Mouse (Mus musculus): ENCODE measurements around the gene Dner. TPM values are rescaled to one million over a fixed set of nuclear protein-coding genes. Genes with fewer than 3 reads are reported as not detected.

The Dner gene
- polyA plus RNA-seq, 1 experiment from 2014 or later = 0.89 TPM

GRCm38 (mm10) chr1:84697136-84697535 lies 1.1 kb upstream of the Dner start:
- H3K27ac ChIP-seq = no peak overlapping the region
- no peak overlapping the region for H3K4me3 ChIP-seq
- 4% methylated on average over 2 of the region's 2 CpGs for WGBS
- DNase-seq (ENCODE audit: low spot score) = peak; percentile 48
- H3K4me1 ChIP-seq = peaks cover 10% of the 10 kb centered on the region
- no peaks in the 10 kb centered on the region for H3K9me3 ChIP-seq (replicated peaks)
- no peaks in the 10 kb centered on the region for H3K36me3 ChIP-seq
- H3K27me3 ChIP-seq (ENCODE audit: low read depth, poor library complexity, severe bottlenecking) = peaks cover 43% of the 10 kb centered on the region

GRCm38 (mm10) chr1:84694688-84695474 lies 1.1 kb downstream of the Dner start:
- no peaks in the 10 kb centered on the region for H3K36me3 ChIP-seq
- H3K27ac ChIP-seq = no peak overlapping the region
- H3K27me3 ChIP-seq (ENCODE audit: low read depth, poor library complexity, severe bottlenecking) = peaks cover 44% of the 10 kb centered on the region
- H3K4me1 ChIP-seq = peaks cover 10% of the 10 kb centered on the region
- no peaks in the 10 kb centered on the region for H3K9me3 ChIP-seq (replicated peaks)
- peak; percentile 30 for DNase-seq (ENCODE audit: low spot score)
- 16% methylated on average over 26 of the region's 26 CpGs for WGBS
- H3K4me3 ChIP-seq = peak overlapping the region; percentile 60

- peak; percentile 0 for DNase-seq (ENCODE audit: low spot score)
- Histone ChIP-seq H3K27me3 (ENCODE audit: low read depth, poor library complexity, severe bottlenecking) (no peaks in the 10 kb centered on the region), H3K36me3 (no peaks in the 10 kb centered on the region), H3K4me3 (no peak overlapping the region), H3K4me1 (no peaks in the 10 kb centered on the region), H3K27ac (no peak overlapping the region), H3K9me3 (replicated peaks) (no peaks in the 10 kb centered on the region)
- 62% methylated on average over 4 of the region's 4 CpGs for WGBS
These were observed 18.1 kb downstream of the Dner start for GRCm38 (mm10) chr1:84677910-84678309.

- Histone ChIP-seq H3K4me3 (no peak overlapping the region), H3K27me3 (ENCODE audit: low read depth, poor library complexity, severe bottlenecking) (no peaks in the 10 kb centered on the region), H3K27ac (no peak overlapping the region), H3K36me3 (no peaks in the 10 kb centered on the region), H3K9me3 (replicated peaks) (no peaks in the 10 kb centered on the region), H3K4me1 (no peaks in the 10 kb centered on the region)
- DNase-seq (ENCODE audit: low spot score) = no peak
- WGBS = 91% methylated on average over 7 of the region's 7 CpGs
These were observed 27.7 kb downstream of the Dner start for GRCm38 (mm10) chr1:84668100-84668846.

- Histone ChIP-seq H3K4me1 (no peaks in the 10 kb centered on the region), H3K36me3 (no peaks in the 10 kb centered on the region), H3K27ac (no peak overlapping the region), H3K4me3 (no peak overlapping the region), H3K27me3 (ENCODE audit: low read depth, poor library complexity, severe bottlenecking) (no peaks in the 10 kb centered on the region), H3K9me3 (replicated peaks) (no peaks in the 10 kb centered on the region)
- no peak for DNase-seq (ENCODE audit: low spot score)
- 84% methylated on average over 4 of the region's 4 CpGs for WGBS
These were observed 28.4 kb downstream of the Dner start for GRCm38 (mm10) chr1:84667660-84668059.

- Histone ChIP-seq H3K4me3 (no peak overlapping the region), H3K4me1 (no peaks in the 10 kb centered on the region), H3K27me3 (ENCODE audit: low read depth, poor library complexity, severe bottlenecking) (no peaks in the 10 kb centered on the region), H3K9me3 (replicated peaks) (no peaks in the 10 kb centered on the region), H3K36me3 (no peaks in the 10 kb centered on the region), H3K27ac (no peak overlapping the region)
- 78% methylated on average over 4 of the region's 4 CpGs for WGBS
- DNase-seq (ENCODE audit: low spot score) = no peak
These were observed 31.5 kb downstream of the Dner start for GRCm38 (mm10) chr1:84664377-84665118.

- no peaks in the 10 kb centered on the region for H3K9me3 ChIP-seq (replicated peaks)
- H3K4me1 ChIP-seq = no peaks in the 10 kb centered on the region
- 92% methylated on average over 2 of the region's 2 CpGs for WGBS
- H3K4me3 ChIP-seq = no peak overlapping the region
- H3K27me3 ChIP-seq (ENCODE audit: low read depth, poor library complexity, severe bottlenecking) = no peaks in the 10 kb centered on the region
- no peak for DNase-seq (ENCODE audit: low spot score)
- no peak overlapping the region for H3K27ac ChIP-seq
- H3K36me3 ChIP-seq = no peaks in the 10 kb centered on the region
These were observed 49.2 kb downstream of the Dner start for GRCm38 (mm10) chr1:84646781-84647180.

- Histone ChIP-seq H3K36me3 (no peaks in the 10 kb centered on the region), H3K27me3 (ENCODE audit: low read depth, poor library complexity, severe bottlenecking) (no peaks in the 10 kb centered on the region), H3K27ac (no peak overlapping the region), H3K4me3 (no peak overlapping the region), H3K4me1 (no peaks in the 10 kb centered on the region), H3K9me3 (replicated peaks) (no peaks in the 10 kb centered on the region)
- WGBS = 64% methylated on average over 4 of the region's 4 CpGs
- DNase-seq (ENCODE audit: low spot score) = no peak
These were observed 55.6 kb downstream of the Dner start for GRCm38 (mm10) chr1:84640463-84640862.

GRCm38 (mm10) chr1:84636890-84637289 lies 59.1 kb downstream of the Dner start:
- H3K9me3 ChIP-seq (replicated peaks) = no peaks in the 10 kb centered on the region
- no peak overlapping the region for H3K4me3 ChIP-seq
- H3K36me3 ChIP-seq = no peaks in the 10 kb centered on the region
- no peak for DNase-seq (ENCODE audit: low spot score)
- no peaks in the 10 kb centered on the region for H3K27me3 ChIP-seq (ENCODE audit: low read depth, poor library complexity, severe bottlenecking)
- no peaks in the 10 kb centered on the region for H3K4me1 ChIP-seq
- WGBS = 49% methylated on average over 6 of the region's 6 CpGs
- H3K27ac ChIP-seq = no peak overlapping the region

- Histone ChIP-seq H3K4me1 (peaks cover 2% of the 10 kb centered on the region; the same call in 1 of the 2 replicates), H3K36me3 (no peaks in the 10 kb centered on the region), H3K4me3 (no peak overlapping the region), H3K27ac (no peak overlapping the region), H3K27me3 (ENCODE audit: low read depth, poor library complexity, severe bottlenecking) (no peaks in the 10 kb centered on the region), H3K9me3 (replicated peaks) (no peaks in the 10 kb centered on the region)
- DNase-seq (ENCODE audit: low spot score) = no peak
- WGBS = 89% methylated on average over 6 of the region's 6 CpGs
These were observed 67.8 kb downstream of the Dner start for GRCm38 (mm10) chr1:84628244-84628643.

GRCm38 (mm10) chr1:84622978-84623554 lies 73.0 kb downstream of the Dner start:
- Histone ChIP-seq H3K4me3 (no peak overlapping the region), H3K36me3 (no peaks in the 10 kb centered on the region), H3K27ac (no peak overlapping the region), H3K4me1 (peaks cover 9% of the 10 kb centered on the region; the same call in 1 of the 2 replicates), H3K27me3 (ENCODE audit: low read depth, poor library complexity, severe bottlenecking) (no peaks in the 10 kb centered on the region), H3K9me3 (replicated peaks) (no peaks in the 10 kb centered on the region)
- WGBS = 21% methylated on average over 12 of the region's 12 CpGs
- DNase-seq (ENCODE audit: low spot score) = no peak

GRCm38 (mm10) chr1:84621308-84621707 lies 74.7 kb downstream of the Dner start:
- H3K27me3 ChIP-seq (ENCODE audit: low read depth, poor library complexity, severe bottlenecking) = no peaks in the 10 kb centered on the region
- WGBS = 73% methylated on average over 3 of the region's 3 CpGs
- H3K4me1 ChIP-seq = peaks cover 9% of the 10 kb centered on the region; the same call in 1 of the 2 replicates
- DNase-seq (ENCODE audit: low spot score) = no peak
- no peaks in the 10 kb centered on the region for H3K36me3 ChIP-seq
- no peak overlapping the region for H3K27ac ChIP-seq
- no peaks in the 10 kb centered on the region for H3K9me3 ChIP-seq (replicated peaks)
- no peak overlapping the region for H3K4me3 ChIP-seq

All from limb, embryonic 10.5 days (tissue).